Mouse (Mus musculus): Measurements from ENCODE around the gene Kctd21. TPM values are rescaled to one million over a fixed set of nuclear protein-coding genes. Genes with fewer than 3 reads are reported as not detected.

Kctd21 gene
- total and polyA plus RNA-seq, 2 experiments from 2014 or later = 3.1 to 6.1 TPM

GRCm38 (mm10) chr7:97340907-97341849, 9.1 kb downstream of the Kctd21 start:
- TF ChIP-seq CTCF (IDR thresholded peaks at IDR 0.05) = no peak
- no peaks in the 10 kb centered on the region for H3K36me3 ChIP-seq (ENCODE audit: insufficient read depth, low read length)
- H3K27me3 ChIP-seq (ENCODE audit: insufficient read depth, low read length) = no peaks in the 10 kb centered on the region
- 69% methylated on average over 18 of the region's 18 CpGs for WGBS
- H3K4me1 ChIP-seq (ENCODE audit: insufficient read depth, low read length) = no peaks in the 10 kb centered on the region
- no peaks in the 10 kb centered on the region for H3K9me3 ChIP-seq (ENCODE audit: low read length)
- DNase-seq (ENCODE audit: low spot score) (no peak), ATAC-seq (ENCODE audit: low FRiP score) (no peak)
- no peak overlapping the region for H3K4me2 ChIP-seq (ENCODE audit: low read depth, low read length, poor library complexity, severe bottlenecking)
- no peak overlapping the region for H3K4me3 ChIP-seq (ENCODE audit: low read depth, low read length)
- no peak overlapping the region for H3K27ac ChIP-seq (ENCODE audit: low read depth, low read length)
- no peak overlapping the region for H3K9ac ChIP-seq (replicated peaks; ENCODE audit: low read length, poor library complexity, severe bottlenecking)

DNA sequence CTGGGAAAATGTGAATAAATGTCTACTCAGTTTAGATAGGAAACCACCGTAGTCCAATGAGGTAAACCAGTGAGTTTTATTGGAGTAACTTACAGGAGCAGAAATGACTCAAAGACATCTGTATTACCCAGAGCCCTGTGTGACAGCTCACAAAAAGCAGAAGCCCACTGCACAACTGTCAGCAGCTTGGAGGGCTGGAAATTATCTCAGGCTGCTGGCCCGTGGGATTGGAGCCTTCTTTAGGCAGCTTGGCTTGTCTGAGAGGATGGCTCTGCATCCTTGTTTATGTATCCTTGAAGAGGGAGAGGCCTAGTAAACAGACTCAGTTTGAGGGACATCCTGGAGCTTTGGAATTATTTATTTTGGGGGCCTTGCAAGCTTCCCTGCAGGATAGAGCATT, 10.8 kb downstream of the Kctd21 start:
- WGBS = 84% methylated on average over 2 of the region's 2 CpGs

DNA sequence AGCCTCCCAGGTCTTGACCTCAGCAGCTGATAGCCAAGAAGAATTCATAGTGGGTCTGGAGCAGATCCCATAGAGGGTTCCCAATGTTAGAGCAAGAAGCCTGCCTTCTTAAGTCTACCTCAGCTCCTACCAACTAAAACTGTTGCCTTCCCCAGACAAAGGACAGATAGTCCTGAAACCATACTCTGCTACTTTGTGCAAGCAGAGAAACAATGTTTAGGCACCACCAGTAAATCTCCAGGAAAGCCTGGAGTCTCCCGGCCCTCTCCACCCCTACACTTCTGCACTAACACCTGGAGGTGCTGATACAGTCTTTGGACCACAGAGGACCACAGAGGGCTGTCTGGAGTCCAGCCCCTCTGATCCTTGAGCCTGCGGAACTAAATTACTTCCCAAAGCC, 12.5 kb downstream of the Kctd21 start:
- Histone ChIP-seq H3K27me3 (ENCODE audit: insufficient read depth, low read length) (no peaks in the 10 kb centered on the region), H3K36me3 (ENCODE audit: insufficient read depth, low read length) (peaks cover 6% of the 10 kb centered on the region; the same call in 1 of the 2 replicates), H3K4me1 (ENCODE audit: insufficient read depth, low read length) (no peaks in the 10 kb centered on the region), H3K9me3 (ENCODE audit: low read length) (no peaks in the 10 kb centered on the region), H3K4me2 (ENCODE audit: low read depth, low read length, poor library complexity, severe bottlenecking) (no peak overlapping the region), H3K9ac (replicated peaks; ENCODE audit: low read length, poor library complexity, severe bottlenecking) (no peak overlapping the region), H3K4me3 (ENCODE audit: low read depth, low read length) (no peak overlapping the region), H3K27ac (ENCODE audit: low read depth, low read length) (no peak overlapping the region)
- DNase-seq (ENCODE audit: low spot score) (no peak), ATAC-seq (ENCODE audit: low FRiP score) (no peak)
- TF ChIP-seq CTCF (IDR thresholded peaks at IDR 0.05) = no peak
- WGBS = 88% methylated on average over 2 of the region's 2 CpGs

More for the DNA sequence above, 10.8 kb downstream of the Kctd21 start:
- Histone ChIP-seq H3K4me3 (ENCODE audit: low read depth, low read length) (no peak overlapping the region), H3K36me3 (ENCODE audit: insufficient read depth, low read length) (peaks cover 3% of the 10 kb centered on the region; the same call in 1 of the 2 replicates), H3K27me3 (ENCODE audit: insufficient read depth, low read length) (no peaks in the 10 kb centered on the region), H3K9me3 (ENCODE audit: low read length) (no peaks in the 10 kb centered on the region), H3K27ac (ENCODE audit: low read depth, low read length) (no peak overlapping the region), H3K9ac (replicated peaks; ENCODE audit: low read length, poor library complexity, severe bottlenecking) (no peak overlapping the region), H3K4me1 (ENCODE audit: insufficient read depth, low read length) (no peaks in the 10 kb centered on the region), H3K4me2 (ENCODE audit: low read depth, low read length, poor library complexity, severe bottlenecking) (no peak overlapping the region)
- TF ChIP-seq CTCF (IDR thresholded peaks at IDR 0.05) = no peak
- ATAC-seq (ENCODE audit: low FRiP score) (no peak), DNase-seq (ENCODE audit: low spot score) (no peak)

DNA sequence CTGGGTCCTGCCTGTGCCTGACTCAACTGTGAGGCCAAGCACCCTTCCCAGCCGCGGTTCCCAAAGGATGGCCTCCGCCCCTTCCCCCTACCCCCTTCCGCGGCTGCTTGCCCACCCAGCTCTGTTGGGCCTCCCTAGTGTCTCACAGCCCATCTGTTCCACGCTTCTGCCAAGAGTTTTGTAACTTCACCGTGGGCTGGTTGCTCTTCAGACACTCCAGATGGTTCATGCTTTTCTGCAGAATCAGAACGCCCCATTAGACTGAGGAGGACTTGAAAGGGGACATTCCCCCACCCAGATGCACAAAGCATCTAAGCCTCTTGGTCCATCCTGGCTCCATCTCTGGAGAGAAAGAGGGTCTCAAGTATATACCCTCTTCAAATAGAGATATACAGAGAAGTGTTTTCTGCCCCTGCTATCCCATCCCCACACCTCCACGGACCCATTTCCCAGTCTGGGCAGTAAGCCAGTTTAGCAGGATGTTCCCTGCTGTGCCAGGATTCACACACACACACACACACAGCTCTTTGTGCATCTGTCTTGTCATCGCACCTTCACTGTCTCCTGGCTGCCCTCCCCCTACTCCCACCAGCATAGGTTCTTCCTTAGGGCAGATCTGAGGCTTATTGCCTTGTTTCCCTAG, 13.2 kb downstream of the Kctd21 start:
- peaks cover 8% of the 10 kb centered on the region; the same call in 1 of the 2 replicates for H3K36me3 ChIP-seq (ENCODE audit: insufficient read depth, low read length)
- no peak overlapping the region for H3K27ac ChIP-seq (ENCODE audit: low read depth, low read length)
- DNase-seq (ENCODE audit: low spot score) (peak; percentile 64), ATAC-seq (ENCODE audit: low FRiP score) (no peak; the same call in 1 of the 2 replicates)
- H3K9ac ChIP-seq (replicated peaks; ENCODE audit: low read length, poor library complexity, severe bottlenecking) = no peak overlapping the region
- no peak overlapping the region for H3K4me2 ChIP-seq (ENCODE audit: low read depth, low read length, poor library complexity, severe bottlenecking)
- no peak for TF ChIP-seq CTCF (IDR thresholded peaks at IDR 0.05)
- 59% methylated on average over 10 of the region's 10 CpGs for WGBS
- no peaks in the 10 kb centered on the region for H3K4me1 ChIP-seq (ENCODE audit: insufficient read depth, low read length)
- H3K9me3 ChIP-seq (ENCODE audit: low read length) = no peaks in the 10 kb centered on the region
- H3K4me3 ChIP-seq (ENCODE audit: low read depth, low read length) = no peak overlapping the region
- no peaks in the 10 kb centered on the region for H3K27me3 ChIP-seq (ENCODE audit: insufficient read depth, low read length)

GRCm38 (mm10) chr7:97346111-97346821, 14.1 kb downstream of the Kctd21 start:
- 70% methylated on average over 9 of the region's 9 CpGs for WGBS
- Histone ChIP-seq H3K27me3 (ENCODE audit: insufficient read depth, low read length) (no peaks in the 10 kb centered on the region), H3K4me1 (ENCODE audit: insufficient read depth, low read length) (no peaks in the 10 kb centered on the region), H3K9ac (replicated peaks; ENCODE audit: low read length, poor library complexity, severe bottlenecking) (no peak overlapping the region), H3K36me3 (ENCODE audit: insufficient read depth, low read length) (peaks cover 8% of the 10 kb centered on the region; the same call in 1 of the 2 replicates), H3K4me2 (ENCODE audit: low read depth, low read length, poor library complexity, severe bottlenecking) (no peak overlapping the region), H3K4me3 (ENCODE audit: low read depth, low read length) (no peak overlapping the region), H3K27ac (ENCODE audit: low read depth, low read length) (no peak overlapping the region), H3K9me3 (ENCODE audit: low read length) (no peaks in the 10 kb centered on the region)
- ATAC-seq (ENCODE audit: low FRiP score) (no peak), DNase-seq (ENCODE audit: low spot score) (no peak)
- TF ChIP-seq CTCF (IDR thresholded peaks at IDR 0.05) = no peak
